Mouse (Mus musculus) adipocyte (in vitro differentiated cells): ENCODE data around the gene Dppa4.
"Not testable (repeated sequence)": the region's sequence is repeated elsewhere in the genome, so short reads cannot be mapped to it uniquely, and the experiment has no call there.

ENCODE experiments used
- DNase-seq: peaks from one replicate; pipeline ENCODE4 v3.0.0-alpha.2; 2016; ENCODE audit warnings: low spot score

The Dppa4 gene

DNA sequence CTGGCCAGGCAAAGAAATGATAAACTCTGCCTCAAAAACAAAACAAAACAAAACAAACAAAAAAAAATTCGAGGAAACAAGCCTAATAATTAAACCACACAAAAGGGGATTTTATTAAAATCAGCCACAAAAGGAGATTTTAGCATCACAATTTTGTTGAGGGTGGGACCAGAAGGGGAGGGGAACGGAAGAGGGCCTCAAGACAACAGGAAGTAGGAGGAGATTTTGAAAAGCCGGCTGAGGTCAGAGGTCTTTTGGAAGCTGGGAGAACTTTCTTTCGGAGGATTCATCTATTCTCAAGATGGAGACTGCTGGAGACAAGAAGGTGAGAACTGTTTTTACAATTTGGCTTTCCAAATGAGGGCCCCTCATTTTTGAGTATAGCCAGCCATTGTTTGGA is at the start of gene Dppa4:
Dppa4 (plus strand) TSS at position 217 of the 400 bp plus-strand sequence.
- no peak for DNase-seq

- no peak for DNase-seq
These were observed 48.5 kb upstream of the Dppa4 start for GRCm38 (mm10) chr16:48234999-48235398.

- DNase-seq = no peak
These were observed 45.9 kb upstream of the Dppa4 start for GRCm38 (mm10) chr16:48237676-48238075.

DNA sequence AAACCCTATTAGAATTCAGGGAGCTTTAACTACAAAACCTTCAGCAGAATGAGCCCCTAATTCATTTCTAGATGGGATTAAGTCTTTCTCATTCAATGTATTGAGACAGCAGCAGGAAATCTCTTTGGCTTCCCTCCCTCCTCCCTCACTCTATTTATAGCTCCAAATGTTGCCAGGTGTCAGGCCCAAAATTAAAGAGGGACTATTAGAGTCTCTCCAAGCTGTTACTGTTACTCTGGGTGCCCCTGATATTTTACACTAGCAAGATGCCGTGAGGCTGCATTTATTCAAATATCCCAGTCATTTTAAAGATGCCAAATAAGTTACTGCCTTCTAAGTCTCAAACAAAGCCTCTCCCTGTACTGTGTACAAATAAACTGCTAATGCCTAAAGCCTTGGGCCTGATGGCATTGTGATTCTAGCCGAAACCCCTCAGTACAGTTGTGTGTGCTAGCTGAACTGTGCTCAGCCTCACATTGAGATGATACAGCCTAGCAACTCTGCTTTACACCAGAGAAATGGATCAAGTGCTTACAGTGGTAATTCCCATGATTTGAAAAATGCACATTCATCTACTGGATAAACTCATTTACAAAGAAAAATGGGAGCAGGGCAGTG is 36.4 kb upstream of the Dppa4 start:
- no peak for DNase-seq

DNA sequence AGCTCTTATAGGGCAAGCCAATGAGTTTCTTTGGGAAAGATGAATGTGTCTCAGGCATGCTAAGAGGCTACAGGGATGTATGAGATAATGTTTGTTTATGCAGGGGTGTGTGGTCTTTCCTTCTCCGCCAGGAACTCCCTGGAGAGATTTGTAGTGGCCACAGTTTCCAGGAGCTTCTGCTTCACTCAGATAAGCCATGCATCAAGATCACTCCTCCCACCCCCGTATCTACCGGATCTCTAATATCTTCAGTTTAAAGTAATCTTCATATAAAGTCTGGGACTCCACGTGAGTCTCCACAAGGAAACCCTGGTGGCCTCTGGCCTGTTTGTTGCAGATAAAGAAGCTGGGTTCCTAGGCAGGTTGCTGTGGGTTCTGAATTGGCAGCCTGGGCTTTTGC is 30.7 kb upstream of the Dppa4 start:
- no peak for DNase-seq

DNA sequence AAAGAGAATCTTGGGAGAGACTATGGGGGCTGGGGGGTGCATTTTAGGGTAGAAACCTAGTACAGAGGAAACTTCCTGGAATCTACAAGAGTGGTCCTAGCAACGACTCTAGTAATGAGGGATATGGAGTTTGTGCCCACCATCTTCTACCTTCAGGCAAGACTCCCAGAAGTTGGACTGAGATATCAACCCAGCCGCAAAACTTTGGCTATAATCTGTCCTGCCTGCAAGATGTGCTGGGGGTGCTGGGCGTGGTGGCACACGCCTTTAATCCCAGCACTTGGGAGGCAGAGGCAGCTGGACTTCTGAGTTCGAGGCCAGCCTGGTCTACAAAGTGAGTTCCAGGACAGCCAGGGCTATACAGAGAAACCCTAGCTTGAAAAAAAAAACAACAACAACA is 28.9 kb upstream of the Dppa4 start:
- no peak for DNase-seq

- DNase-seq = no peak
These were observed 24.0 kb upstream of the Dppa4 start for GRCm38 (mm10) chr16:48259519-48259918.

GRCm38 (mm10) chr16:48262901-48263300 is 20.6 kb upstream of the Dppa4 start:
- no peak for DNase-seq

DNA sequence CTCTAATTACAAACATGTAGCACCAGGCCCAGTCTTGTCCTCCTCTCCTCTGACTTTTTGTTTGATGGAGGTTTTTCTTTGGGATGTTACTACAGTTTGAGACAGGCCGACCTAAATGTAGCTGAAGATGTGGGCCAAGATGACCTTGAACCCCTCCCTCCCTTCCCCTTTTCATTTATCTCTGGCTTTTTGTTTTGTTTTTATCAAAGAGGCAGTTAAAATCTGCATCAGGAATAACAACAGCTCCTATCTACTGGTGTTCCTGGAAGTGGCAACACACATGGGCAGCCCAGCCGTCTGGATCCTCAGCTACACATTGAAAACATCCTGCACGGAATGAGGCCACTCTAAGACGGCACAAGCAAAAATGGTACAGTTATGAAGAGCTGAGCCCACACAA is 17.7 kb upstream of the Dppa4 start:
- DNase-seq = no peak

DNA sequence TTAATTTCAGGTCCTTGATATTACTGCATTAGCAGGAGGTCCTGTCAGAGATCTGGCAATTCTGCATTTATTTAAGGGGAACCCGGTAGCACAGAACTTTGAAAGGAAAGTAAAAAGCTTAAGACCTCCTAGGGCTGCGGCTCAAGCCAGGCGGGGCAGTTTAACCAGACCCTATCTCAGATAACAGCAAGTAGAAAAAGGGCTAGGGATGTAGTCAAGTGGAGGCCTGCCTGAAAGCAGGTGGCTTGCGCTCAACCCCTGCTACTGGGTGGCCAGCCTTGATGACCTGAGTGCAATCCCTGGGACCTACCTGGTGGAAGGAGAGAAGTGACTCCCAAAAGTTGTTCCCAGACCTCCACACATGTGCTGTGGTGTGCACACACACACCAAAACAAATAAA is 6.6 kb upstream of the Dppa4 start:
- DNase-seq = no peak

GRCm38 (mm10) chr16:48280883-48281282 is 2.6 kb upstream of the Dppa4 start:
- no peak for DNase-seq

- no peak for DNase-seq
These were observed 732 bp upstream of the Dppa4 start for GRCm38 (mm10) chr16:48282801-48283200.

- no peak for DNase-seq
These were observed 2.0 kb downstream of the Dppa4 start for GRCm38 (mm10) chr16:48285517-48285916.

- DNase-seq = no peak
These were observed 14.0 kb downstream of the Dppa4 start for GRCm38 (mm10) chr16:48297384-48298136.

DNA sequence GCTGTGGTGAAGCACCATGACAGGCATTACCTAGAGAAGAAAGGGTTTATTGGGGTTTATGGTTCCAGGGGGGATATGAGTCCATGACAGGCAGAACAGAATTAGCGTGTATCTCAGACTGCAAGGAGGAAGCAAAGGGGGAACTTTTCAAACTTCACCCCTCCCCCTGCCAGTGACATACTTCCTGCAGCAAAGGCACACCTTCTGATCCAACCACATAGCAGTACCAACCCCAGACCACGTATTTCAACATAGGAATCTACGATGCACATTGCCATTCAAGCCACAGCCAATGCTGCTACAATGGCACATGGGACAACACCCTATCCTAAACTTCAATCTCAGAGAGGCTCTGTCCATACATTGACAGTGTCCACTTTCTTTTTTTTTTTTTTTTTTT is 16.4 kb downstream of the Dppa4 start:
- no peak for DNase-seq

DNA sequence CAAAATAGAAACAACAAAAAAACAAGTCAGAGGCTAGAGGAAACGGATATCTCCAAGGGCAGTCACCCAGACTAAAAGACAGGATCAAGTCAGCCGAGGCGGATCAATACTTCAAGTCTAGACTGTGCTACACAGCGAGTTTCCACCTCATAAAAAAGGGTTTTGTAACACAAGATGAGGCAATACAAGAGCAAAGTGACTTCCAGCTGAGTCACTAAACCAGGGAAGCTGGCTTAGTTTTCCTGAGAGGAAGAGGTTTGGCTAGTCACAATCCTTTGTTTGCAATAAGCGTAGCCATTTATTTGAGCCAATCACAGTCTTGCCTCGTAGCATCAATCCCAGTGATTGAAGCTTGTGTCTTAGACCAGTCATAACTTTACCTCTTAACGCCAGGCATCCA is 20.0 kb downstream of the Dppa4 start, which contains the start of gene Dppa2:
Dppa2 (plus strand) TSS at position 400 of the 400 bp plus-strand sequence.
- no peak for DNase-seq

DNA sequence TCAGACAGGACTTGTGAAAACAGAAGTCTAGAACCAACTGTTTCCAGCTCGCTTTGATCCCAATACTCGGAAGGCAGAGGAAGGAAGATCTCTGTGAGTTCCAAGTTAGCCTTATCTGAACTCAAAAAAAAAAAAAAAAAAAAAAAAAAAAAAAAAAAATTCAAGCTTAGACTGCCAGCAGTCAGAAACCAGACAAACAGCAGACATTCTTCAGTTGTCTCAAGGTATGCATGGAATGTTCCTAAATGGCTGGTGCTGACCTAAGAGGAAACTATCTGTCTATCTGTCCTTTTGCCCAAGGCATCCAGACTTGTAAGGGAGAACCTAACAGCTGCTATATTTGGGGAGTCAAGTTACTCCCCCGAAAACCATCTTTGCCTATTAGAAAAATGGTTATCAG is 20.4 kb downstream of the Dppa4 start:
- DNase-seq = no peak

GRCm38 (mm10) chr16:48308916-48309315 is 25.4 kb downstream of the Dppa4 start:
- not testable (repeated sequence) for DNase-seq

DNA sequence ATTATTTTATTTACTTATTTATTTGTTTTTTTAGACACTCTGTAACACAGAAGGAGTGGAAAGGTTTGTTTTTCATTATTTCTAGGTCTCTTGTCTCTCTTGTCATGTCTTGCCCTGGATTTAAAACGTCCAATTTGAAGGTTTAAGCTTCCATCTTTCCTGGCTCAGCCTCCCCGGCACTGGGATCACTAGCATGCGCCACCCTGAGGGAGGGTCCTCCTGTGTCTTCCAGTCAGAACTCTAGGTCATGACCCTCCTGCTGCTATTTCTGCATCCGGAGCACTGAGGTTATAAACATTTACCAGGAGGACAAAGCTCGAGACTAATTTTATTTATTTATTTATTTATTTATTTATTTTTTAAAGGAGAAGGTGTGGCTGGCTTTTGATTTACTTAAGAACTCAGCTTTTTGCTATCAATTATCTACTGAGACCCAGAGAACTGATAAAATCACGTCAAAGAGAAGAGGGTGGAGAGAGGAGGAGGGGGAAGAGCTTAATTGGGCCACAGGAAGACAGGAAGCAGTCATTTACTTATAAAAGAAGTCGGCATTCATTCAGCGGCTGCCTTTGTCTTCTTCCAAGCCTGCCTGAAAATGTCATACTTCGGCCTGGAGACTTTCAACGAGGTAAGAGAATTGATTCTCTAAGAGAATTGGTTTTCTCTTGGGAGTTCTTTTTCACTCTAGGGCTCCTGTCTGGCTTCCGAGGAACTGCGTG is 26.5 kb downstream of the Dppa4 start:
- DNase-seq = no peak

- no peak for DNase-seq
These were observed 31.8 kb downstream of the Dppa4 start for GRCm38 (mm10) chr16:48315294-48315693.

DNA sequence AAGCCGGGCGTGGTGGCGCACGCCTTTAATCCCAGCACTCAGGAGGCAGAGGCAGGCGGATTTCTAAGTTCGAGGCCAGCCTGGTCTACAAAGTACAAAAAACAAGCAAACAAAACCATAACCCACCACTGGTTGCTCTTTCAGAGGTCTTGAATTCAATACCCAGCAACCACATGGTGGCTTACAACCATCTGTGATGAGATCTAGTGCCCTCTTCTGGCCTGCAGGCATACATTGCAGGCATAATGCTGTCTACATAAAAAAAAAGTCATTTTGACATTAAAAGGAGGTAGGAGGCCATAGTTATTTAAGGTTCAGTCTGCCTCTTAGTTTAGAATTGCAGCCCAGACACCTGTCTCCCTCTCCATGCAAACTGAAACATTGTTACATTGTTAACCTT is 37.2 kb downstream of the Dppa4 start:
- no peak for DNase-seq

DNA sequence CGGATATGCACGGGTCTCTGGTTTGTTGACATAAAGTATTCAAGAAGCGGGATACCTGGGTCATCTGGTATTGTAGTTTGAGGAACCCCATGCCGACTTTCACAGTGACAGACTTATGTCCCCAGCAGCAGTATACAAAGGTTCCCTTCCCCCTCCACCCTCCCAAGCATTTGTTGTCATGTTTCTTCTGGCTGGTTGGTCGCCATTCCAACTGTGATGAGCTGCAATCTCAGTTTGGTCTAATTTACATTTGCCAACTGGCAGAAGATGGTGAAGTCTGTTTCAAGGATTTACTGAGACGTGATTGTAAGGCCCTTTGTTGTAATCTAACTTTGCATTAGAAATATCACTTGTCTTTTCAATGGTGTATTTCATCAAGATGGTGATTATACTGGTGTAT is 39.6 kb downstream of the Dppa4 start:
- no peak for DNase-seq
